Mouse (Mus musculus) megakaryocyte, embryonic 14.5 days (primary cell): ENCODE data around the gene Prodh2.

Source experiments
- FLI1 ChIP-seq: IDR thresholded peaks from 2 replicates; pipeline ENCODE4 v1.6.1; 2012; ENCODE audit warnings: low read length, inconsistent platforms, mixed read lengths
- GATA1 ChIP-seq: IDR thresholded peaks from 3 replicates; pipeline ENCODE4 v1.6.1; 2012; ENCODE audit warnings: mixed read lengths, low read length, inconsistent platforms, borderline replicate concordance

GRCm38 (mm10) chr7:30444971-30445751 lies 48.3 kb upstream of the Prodh2 start, which contains the start of gene Aplp1:
- TF ChIP-seq GATA1 = no peak
- no peak for TF ChIP-seq FLI1
